Mouse (Mus musculus): ENCODE measurements at regions not wholly inside any gene's neighbourhood (a gene's known extent, or its start where the extent isn't known, plus 50 kb on each side); places are given as distances from the start of the nearest gene placed in this dataset.

- no peak for TF ChIP-seq CTCF (IDR thresholded peaks at IDR 0.05)
- no peak for TF ChIP-seq EP300 (IDR thresholded peaks at IDR 0.05)
Observed at GRCm38 (mm10) chr13:71372701-71373685, 531.4 kb upstream of the Adamts16 start.
